Mouse (Mus musculus) kidney, postnatal 0 days (tissue): ENCODE measurements at regions not wholly inside any gene's neighbourhood (a gene's known extent, or its start where the extent isn't known, plus 50 kb on each side); places are given as distances from the start of the nearest gene placed in this dataset.

Experiments used
- ATAC-seq: fragments of 200-750 bp; cut with Nextera tagmentation; replicated peaks from 2 replicates; pipeline ENCODE4 v1.8.0; 2017; ENCODE audit warnings: low read depth, moderate number of reproducible peaks, moderate TSS enrichment, moderate library complexity; ENCODE audit not compliant: low FRiP score
- DNase-seq: peaks from one replicate; pipeline ENCODE4 v3.0.0-alpha.2; 2016; ENCODE audit warnings: low spot score
- H3K27ac ChIP-seq: fragments of 300-500 bp; sonication (generic); 2 replicates; pipeline ENCODE4 v1.5.1; 2014; ENCODE audit warnings: mild to moderate bottlenecking
- H3K27me3 ChIP-seq: fragments of 300-500 bp; sonication (generic); 2 replicates; pipeline ENCODE4 v1.6.1; 2014; ENCODE audit warnings: low read length, mixed read lengths; ENCODE audit not compliant: insufficient read depth
- H3K36me3 ChIP-seq: fragments of 300-500 bp; sonication (generic); 2 replicates; pipeline ENCODE4 v1.6.1; 2014; ENCODE audit warnings: low read length, mixed read lengths; ENCODE audit not compliant: insufficient read depth
- H3K4me1 ChIP-seq: fragments of 300-500 bp; sonication (generic); replicated peaks from 2 replicates; pipeline ENCODE4 v1.6.1; 2014; ENCODE audit warnings: antibody characterized with exemption, low read length, mixed read lengths; ENCODE audit not compliant: insufficient read depth
- H3K4me2 ChIP-seq: fragments of 300-500 bp; sonication (generic); 2 replicates; pipeline ENCODE4 v1.6.1; 2014; ENCODE audit warnings: mild to moderate bottlenecking, low read length, moderate library complexity, mixed read lengths
- H3K4me3 ChIP-seq: fragments of 300-500 bp; sonication (generic); replicated peaks from 2 replicates; pipeline ENCODE4 v1.5.1; 2014; ENCODE audit warnings: low read depth, low read length
- H3K9ac ChIP-seq: fragments of 300-500 bp; sonication (generic); 2 replicates; pipeline ENCODE4 v1.6.1; 2014; ENCODE audit warnings: low read depth, low read length
- H3K9me3 ChIP-seq: fragments of 300-500 bp; sonication (generic); replicated peaks from 2 replicates; pipeline ENCODE4 v1.6.1; 2016; ENCODE audit warnings: low read length, inconsistent platforms, mixed read lengths
- CTCF ChIP-seq: IDR thresholded peaks from 2 replicates; pipeline ENCODE4 v1.5.1; 2016; ENCODE audit warnings: antibody characterized with exemption, low read depth, mild to moderate bottlenecking, moderate library complexity
- WGBS: fragments of 180-500 bp; shearing (Covaris S2); extraction: QIAGEN DNeasy Blood & Tissue Kit; methylation state at CpG from one replicate; pipeline ENCODE4 v1.1.7; 2014; 5-methylcytosine and 5-hydroxymethylcytosine counted together

- TF ChIP-seq CTCF = no peak
- no peak overlapping the region for H3K4me2 ChIP-seq
- H3K4me3 ChIP-seq = no peak overlapping the region
- no peaks in the 10 kb centered on the region for H3K4me1 ChIP-seq
- DNase-seq (no peak), ATAC-seq (no peak)
- no peak overlapping the region for H3K27ac ChIP-seq
- H3K9ac ChIP-seq = no peak overlapping the region
- H3K27me3 ChIP-seq = no peaks in the 10 kb centered on the region
- WGBS = 67% methylated on average over 2 of the region's 2 CpGs
- no peaks in the 10 kb centered on the region for H3K36me3 ChIP-seq
- H3K9me3 ChIP-seq = no peaks in the 10 kb centered on the region
Observed at GRCm38 (mm10) chr10:16866914-16867313, 856.1 kb upstream of the Cited2 start.

- H3K4me2 ChIP-seq = no peak overlapping the region
- H3K4me1 ChIP-seq = no peaks in the 10 kb centered on the region
- DNase-seq (peak; percentile 40), ATAC-seq (no peak)
- no peaks in the 10 kb centered on the region for H3K9me3 ChIP-seq
- H3K36me3 ChIP-seq = no peaks in the 10 kb centered on the region
- no peak for TF ChIP-seq CTCF
- no peak overlapping the region for H3K9ac ChIP-seq
- WGBS = 54% methylated on average over 3 of the region's 3 CpGs
- no peaks in the 10 kb centered on the region for H3K27me3 ChIP-seq
- H3K27ac ChIP-seq = no peak overlapping the region
- H3K4me3 ChIP-seq = no peak overlapping the region
Observed at GRCm38 (mm10) chr10:16874131-16874530, 848.9 kb upstream of the Cited2 start.

GRCm38 (mm10) chr10:16878197-16878596 lies 844.8 kb upstream of the Cited2 start:
- no peak overlapping the region for H3K9ac ChIP-seq
- H3K4me2 ChIP-seq = no peak overlapping the region
- ATAC-seq (no peak), DNase-seq (no peak)
- no peak for TF ChIP-seq CTCF
- no peaks in the 10 kb centered on the region for H3K27me3 ChIP-seq
- no peak overlapping the region for H3K27ac ChIP-seq
- no peaks in the 10 kb centered on the region for H3K9me3 ChIP-seq
- no peak overlapping the region for H3K4me3 ChIP-seq
- no peaks in the 10 kb centered on the region for H3K36me3 ChIP-seq
- H3K4me1 ChIP-seq = no peaks in the 10 kb centered on the region

- DNase-seq (no peak), ATAC-seq (no peak)
- no peak for TF ChIP-seq CTCF
- Histone ChIP-seq H3K27ac (no peak overlapping the region), H3K27me3 (no peaks in the 10 kb centered on the region), H3K9ac (no peak overlapping the region), H3K4me2 (no peak overlapping the region), H3K4me3 (no peak overlapping the region), H3K4me1 (no peaks in the 10 kb centered on the region), H3K36me3 (no peaks in the 10 kb centered on the region), H3K9me3 (no peaks in the 10 kb centered on the region)
Observed at GRCm38 (mm10) chr10:16893316-16893715, 829.7 kb upstream of the Cited2 start.

GRCm38 (mm10) chr10:16895332-16895731 lies 827.7 kb upstream of the Cited2 start:
- Histone ChIP-seq H3K4me2 (no peak overlapping the region), H3K36me3 (no peaks in the 10 kb centered on the region), H3K27me3 (no peaks in the 10 kb centered on the region), H3K27ac (no peak overlapping the region), H3K9ac (no peak overlapping the region), H3K9me3 (no peaks in the 10 kb centered on the region), H3K4me1 (no peaks in the 10 kb centered on the region), H3K4me3 (no peak overlapping the region)
- no peak for ATAC-seq
- TF ChIP-seq CTCF = no peak
- DNase-seq = no peak

GRCm38 (mm10) chr10:16922888-16923287 lies 800.1 kb upstream of the Cited2 start:
- TF ChIP-seq CTCF = no peak
- DNase-seq (no peak), ATAC-seq (no peak)
- H3K36me3 ChIP-seq = no peaks in the 10 kb centered on the region
- no peaks in the 10 kb centered on the region for H3K9me3 ChIP-seq
- H3K27me3 ChIP-seq = no peaks in the 10 kb centered on the region
- H3K9ac ChIP-seq = no peak overlapping the region
- no peak overlapping the region for H3K27ac ChIP-seq
- no peak overlapping the region for H3K4me3 ChIP-seq
- no peak overlapping the region for H3K4me2 ChIP-seq
- no peaks in the 10 kb centered on the region for H3K4me1 ChIP-seq
- WGBS = 79% methylated on average over 2 of the region's 2 CpGs

- ATAC-seq (no peak), DNase-seq (no peak)
- H3K4me3 ChIP-seq = no peak overlapping the region
- TF ChIP-seq CTCF = no peak
- H3K9me3 ChIP-seq = no peaks in the 10 kb centered on the region
- 79% methylated on average over 6 of the region's 6 CpGs for WGBS
- no peak overlapping the region for H3K27ac ChIP-seq
- H3K4me1 ChIP-seq = no peaks in the 10 kb centered on the region
- H3K36me3 ChIP-seq = no peaks in the 10 kb centered on the region
- H3K4me2 ChIP-seq = no peak overlapping the region
- H3K9ac ChIP-seq = no peak overlapping the region
- no peaks in the 10 kb centered on the region for H3K27me3 ChIP-seq
Observed at GRCm38 (mm10) chr10:16923851-16924250, 799.2 kb upstream of the Cited2 start.
